In genomic region chr12:5215836-5216747, GRCm38 (mm10) we compare ENCODE assay signal across 9 mouse cellular contexts.
DNase-seq lines count a peak whose midpoint lies in the region; ATAC-seq and TF ChIP-seq lines count a peak whose summit lies in the region.
"Had no signal": no experiment of that assay in that cellular context is flagged by ENCODE, and none has a peak within 500 bp of the region (broad histone marks: within the 10 kb centered on the region; RNA-seq: fewer than 3 reads in every experiment).

No protein-coding gene starts in this region.

- WGBS in forebrain, embryonic 15.5 days = 10% methylated on average over 15 of the region's 15 CpGs
- WGBS in kidney, postnatal 0 days = 53% methylated on average over 15 of the region's 15 CpGs

- peak; percentile 40 for DNase-seq in lung, postnatal 36 days
- DNase-seq in lung, postnatal 25 days (ENCODE audit: low spot score) = no peak
- no peak for DNase-seq in kidney, postnatal 0 days (ENCODE audit: low spot score)
- DNase-seq in retina, postnatal 1 day = peak; percentile 93
- no peak for DNase-seq in thymus, postnatal 36 days
- no peak for DNase-seq in urinary bladder, adult 18-20 months (ENCODE audit: low spot score in 2 of 2)

- no peak overlapping the region for H3K9ac ChIP-seq in forebrain, embryonic 15.5 days (replicated peaks)
- no peak overlapping the region for H3K9ac ChIP-seq in kidney, postnatal 0 days (ENCODE audit: low read depth, low read length)
- H3K9ac ChIP-seq: limb, embryonic 15.5 days had no signal

- H3K27me3 ChIP-seq in forebrain, embryonic 15.5 days = no peaks in the 10 kb centered on the region
- no peaks in the 10 kb centered on the region for H3K27me3 ChIP-seq in kidney, postnatal 0 days (ENCODE audit: insufficient read depth, low read length)
- H3K27me3 ChIP-seq: limb, embryonic 15.5 days had no signal

- peak overlapping the region; percentile 71 for H3K27ac ChIP-seq in forebrain, embryonic 15.5 days (replicated peaks)
- no peak overlapping the region for H3K27ac ChIP-seq in kidney, postnatal 0 days
- H3K27ac ChIP-seq: limb, embryonic 15.5 days had no signal

- peak; percentile 71 for ATAC-seq in forebrain, embryonic 15.5 days (replicated peaks)
- ATAC-seq in kidney, postnatal 0 days (replicated peaks; ENCODE audit: low FRiP score, low read depth) = peak; percentile 26

- no peaks in the 10 kb centered on the region for H3K36me3 ChIP-seq in forebrain, embryonic 15.5 days
- H3K36me3 ChIP-seq in kidney, postnatal 0 days (ENCODE audit: insufficient read depth, low read length) = no peaks in the 10 kb centered on the region
- H3K36me3 ChIP-seq: limb, embryonic 15.5 days had no signal

- H3K9me3 ChIP-seq in forebrain, embryonic 15.5 days = no peaks in the 10 kb centered on the region
- H3K9me3 ChIP-seq in kidney, postnatal 0 days (replicated peaks; ENCODE audit: low read length) = no peaks in the 10 kb centered on the region
- H3K9me3 ChIP-seq: limb, embryonic 15.5 days had no signal

- peaks cover 77% of the 10 kb centered on the region for H3K4me1 ChIP-seq in forebrain, embryonic 15.5 days
- H3K4me1 ChIP-seq in kidney, postnatal 0 days (replicated peaks; ENCODE audit: insufficient read depth, low read length) = peaks cover 17% of the 10 kb centered on the region; the same call in 1 of the 2 replicates

- H3K4me3 ChIP-seq in forebrain, embryonic 15.5 days = no peak overlapping the region
- no peak overlapping the region for H3K4me3 ChIP-seq in kidney, postnatal 0 days (replicated peaks; ENCODE audit: low read depth, low read length)
- H3K4me3 ChIP-seq: limb, embryonic 15.5 days; myocyte had no signal

- H3K4me2 ChIP-seq in forebrain, embryonic 15.5 days (replicated peaks) = no peak overlapping the region
- no peak overlapping the region for H3K4me2 ChIP-seq in kidney, postnatal 0 days (ENCODE audit: low read length)
- H3K4me2 ChIP-seq: limb, embryonic 15.5 days had no signal

- no peak for TF ChIP-seq CTCF in kidney, postnatal 0 days (IDR thresholded peaks at IDR 0.05; ENCODE audit: low read depth)

Comparison
In these comparisons a context has a peak if more than half of its experiments do, and no peak if none do; other contexts are left out.
1. DNase-seq: peak in lung, postnatal 36 days (single experiment) and retina, postnatal 1 day (single experiment); none in lung, postnatal 25 days (single experiment), kidney, postnatal 0 days (single experiment), thymus, postnatal 36 days (0 of 2) and urinary bladder, adult 18-20 months (0 of 2).